Mouse (Mus musculus) C2C12 (cell line): Measurements from ENCODE around the gene Dock4.

Experiments
- CEBPB ChIP-seq: IDR thresholded peaks from one replicate; pipeline ENCODE4 v1.6.1; 2011; ENCODE audit warnings: low read depth, mild to moderate bottlenecking, control low read depth, moderate library complexity
- CTCF ChIP-seq: IDR thresholded peaks from one replicate; pipeline ENCODE4 v1.5.1; 2011; ENCODE audit not compliant: control insufficient read depth, insufficient read depth, insufficient read length
- FOSL1 ChIP-seq: IDR thresholded peaks from one replicate; pipeline ENCODE4 v1.8.0; 2011; ENCODE audit warnings: mild to moderate bottlenecking, low read length; ENCODE audit not compliant: poor library complexity, insufficient read depth, severe bottlenecking
- MAX ChIP-seq: IDR thresholded peaks from one replicate; pipeline ENCODE4 v1.6.1; 2011; ENCODE audit warnings: mild to moderate bottlenecking, control low read depth
- MYOD1 ChIP-seq: IDR thresholded peaks from one replicate; pipeline ENCODE4 v1.6.1; 2011; ENCODE audit warnings: low read depth; ENCODE audit not compliant: control insufficient read depth, insufficient read length
- MYOG ChIP-seq: IDR thresholded peaks from one replicate; pipeline ENCODE4 v1.6.1; 2011; ENCODE audit not compliant: control insufficient read depth, insufficient read length; ENCODE audit errors: extremely low read depth
- USF1 ChIP-seq: IDR thresholded peaks from one replicate; pipeline ENCODE4 v1.6.1; 2011; ENCODE audit warnings: low read depth, mild to moderate bottlenecking, control low read depth, moderate library complexity

DNA sequence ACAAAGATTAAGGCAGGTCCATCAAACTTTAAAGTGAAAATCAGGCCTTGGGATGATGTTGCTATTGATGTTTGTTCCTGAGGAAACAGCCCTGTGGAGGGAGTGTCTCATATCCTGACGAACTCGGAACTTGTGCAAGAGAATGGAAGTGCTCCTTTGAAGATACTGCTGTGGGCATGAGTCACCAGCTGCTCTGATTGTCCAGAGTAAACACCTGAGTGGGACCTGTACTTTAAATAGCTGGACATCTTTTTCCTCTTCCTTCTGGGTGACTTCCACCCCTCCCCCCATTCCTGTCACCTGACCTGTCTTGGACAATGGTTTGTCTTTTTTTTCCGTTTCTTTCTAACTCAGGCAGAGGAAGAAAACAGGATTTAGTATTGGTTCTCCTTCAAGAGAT is 13.2 kb downstream of the Dock4 start:
- TF ChIP-seq CTCF = no peak
- TF ChIP-seq USF1 = no peak
- no peak for TF ChIP-seq MAX
- TF ChIP-seq CEBPB = no peak
- no peak for TF ChIP-seq MYOD1
- TF ChIP-seq MYOG = no peak
- TF ChIP-seq FOSL1 = no peak
